Mouse (Mus musculus) heart, embryonic 14.5 days (tissue): ENCODE measurements around the gene Bmt2. TPM values are rescaled to one million over a fixed set of nuclear protein-coding genes. Genes with fewer than 3 reads are reported as not detected.

Experiments
- ATAC-seq: fragments of 200-750 bp; cut with Nextera tagmentation; 2 replicates; pipeline ENCODE4 v1.8.0; 2017; ENCODE audit warnings: low read depth, moderate TSS enrichment; ENCODE audit not compliant: insufficient number of reproducible peaks, insufficient read depth, low FRiP score
- H3K27ac ChIP-seq, 2 experiments: fragments of 200-500 bp in 1 of 2; fragments of 300-500 bp in 1 of 2; sonication (generic) in 1 of 2; replicated peaks in 1 of 2; 2 replicates each; pipeline ENCODE4 v1.5.1; 2012 to 2014; ENCODE audit warnings: low read depth in 2 of 2, low read length in 2 of 2, control low read depth in 1 of 2, mild to moderate bottlenecking in 1 of 2, mixed read lengths in 1 of 2; ENCODE audit not compliant: control insufficient read depth in 1 of 2, insufficient read depth in 1 of 2
- H3K27me3 ChIP-seq: fragments of 300-500 bp; sonication (generic); 2 replicates; pipeline ENCODE4 v1.6.1; 2014; ENCODE audit warnings: mild to moderate bottlenecking, low read length, control low read depth; ENCODE audit not compliant: control insufficient read depth, insufficient read depth
- H3K36me3 ChIP-seq: fragments of 300-500 bp; sonication (generic); 2 replicates; pipeline ENCODE4 v1.6.1; 2014; ENCODE audit warnings: mild to moderate bottlenecking, control low read depth, low read length, mixed read lengths; ENCODE audit not compliant: control insufficient read depth, insufficient read depth
- H3K4me1 ChIP-seq, 2 experiments: fragments of 200-500 bp in 1 of 2; fragments of 300-500 bp in 1 of 2; sonication (generic) in 1 of 2; 2 replicates each; pipeline ENCODE4 v1.6.1; 2012 to 2014; ENCODE audit warnings: low read length in 2 of 2, control low read depth in 1 of 2, mixed read lengths in 1 of 2; ENCODE audit not compliant: control insufficient read depth in 2 of 2, insufficient read depth in 2 of 2
- H3K4me2 ChIP-seq: fragments of 300-500 bp; sonication (generic); 2 replicates; pipeline ENCODE4 v1.6.1; 2014; ENCODE audit warnings: mild to moderate bottlenecking, low read length
- H3K4me3 ChIP-seq, 2 experiments: fragments of 200-500 bp in 1 of 2; fragments of 300-500 bp in 1 of 2; sonication (generic) in 1 of 2; 2 replicates each; pipeline ENCODE4 v1.5.1; 2012 to 2014; ENCODE audit warnings: low read length in 2 of 2, mild to moderate bottlenecking in 2 of 2, control low read depth in 1 of 2, low read depth in 1 of 2, moderate library complexity in 1 of 2; ENCODE audit not compliant: control insufficient read depth in 1 of 2, insufficient read depth in 1 of 2
- H3K9ac ChIP-seq: fragments of 300-500 bp; sonication (generic); 2 replicates; pipeline ENCODE4 v1.6.1; 2014; ENCODE audit warnings: mild to moderate bottlenecking, low read length
- H3K9me3 ChIP-seq: fragments of 300-500 bp; sonication (generic); 2 replicates; pipeline ENCODE4 v1.6.1; 2016; ENCODE audit warnings: low read length, control low read depth; ENCODE audit not compliant: control insufficient read depth
- WGBS: fragments of 180-500 bp; shearing (Covaris S2); extraction: QIAGEN DNeasy Blood & Tissue Kit; methylation state at CpG from one replicate; pipeline ENCODE4 v1.1.7; 2014; 5-methylcytosine and 5-hydroxymethylcytosine counted together
- polyA plus RNA-seq: library from polyadenylated mRNA; unstranded; fragments of >200 nt; fragmentation: Nextera tagmentation; extraction: Ambion mirVana; gene quantifications from 2 replicates; pipeline ENCODE4 v1.2.1, GENCODE M21; 2014

Gene Bmt2
- polyA plus RNA-seq, 1 experiment from 2014 or later: 23.4 TPM

DNA sequence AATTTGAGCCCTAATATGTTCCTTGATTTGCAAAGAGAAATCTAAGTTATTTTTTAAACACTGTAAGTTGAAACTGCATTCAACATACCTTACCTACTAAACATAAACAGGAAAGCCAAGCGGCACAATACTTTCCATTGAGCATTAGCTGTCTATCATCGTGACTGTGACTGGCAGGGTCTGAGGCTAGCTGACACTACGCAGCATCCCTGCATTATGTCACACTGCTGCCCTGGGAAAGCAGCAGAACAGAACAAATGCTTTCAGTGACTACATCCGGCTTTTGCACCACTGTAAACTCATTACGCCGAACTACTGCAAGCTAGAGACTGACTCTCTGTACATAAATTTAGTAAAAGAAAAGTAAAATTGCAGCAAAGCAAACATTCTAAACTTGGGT, 93.0 kb downstream of the Bmt2 start:
- H3K9me3 ChIP-seq: no peaks in the 10 kb centered on the region
- H3K36me3 ChIP-seq: peaks cover 52% of the 10 kb centered on the region
- 71% methylated on average over 6 of the region's 6 CpGs for WGBS
- no peak overlapping the region for H3K27ac ChIP-seq
- no peak for ATAC-seq
- no peak overlapping the region for H3K4me3 ChIP-seq
- H3K27me3 ChIP-seq: no peaks in the 10 kb centered on the region
- no peak overlapping the region for H3K4me2 ChIP-seq
- H3K9ac ChIP-seq: no peak overlapping the region
- H3K4me1 ChIP-seq: no peaks in the 10 kb centered on the region; a peak in 1 of 4 replicates

- H3K36me3 ChIP-seq: peaks cover 52% of the 10 kb centered on the region
- ATAC-seq: no peak
- 82% methylated on average over 1 of the region's 1 CpGs for WGBS
- H3K27ac ChIP-seq: no peak overlapping the region
- no peak overlapping the region for H3K4me2 ChIP-seq
- no peak overlapping the region for H3K9ac ChIP-seq
- no peaks in the 10 kb centered on the region; a peak in 1 of 4 replicates for H3K4me1 ChIP-seq
- no peaks in the 10 kb centered on the region for H3K27me3 ChIP-seq
- no peak overlapping the region for H3K4me3 ChIP-seq
- H3K9me3 ChIP-seq: no peaks in the 10 kb centered on the region
Observed at GRCm38 (mm10) chr6:13582075-13582474, 95.7 kb downstream of the Bmt2 start.

Other genes starting within 250 kb of the Bmt2 start
- gene Tmem168, start 69.9 kb downstream of the Bmt2 start, polyA plus RNA-seq: 37.4 and 40.1 TPM in 2 replicates
- gene Gpr85, start 162.0 kb upstream of the Bmt2 start, polyA plus RNA-seq: 5.9 and 6.2 TPM in 2 replicates
- gene 2610001J05Rik, start 193.6 kb upstream of the Bmt2 start, polyA plus RNA-seq: 94.3 and 102 TPM in 2 replicates